Mouse (Mus musculus): ENCODE data around the gene Agtr2.
"Not testable (repeated sequence)": the region's sequence is repeated elsewhere in the genome, so short reads cannot be mapped to it uniquely, and the experiment has no call there.

The Agtr2 gene

DNA sequence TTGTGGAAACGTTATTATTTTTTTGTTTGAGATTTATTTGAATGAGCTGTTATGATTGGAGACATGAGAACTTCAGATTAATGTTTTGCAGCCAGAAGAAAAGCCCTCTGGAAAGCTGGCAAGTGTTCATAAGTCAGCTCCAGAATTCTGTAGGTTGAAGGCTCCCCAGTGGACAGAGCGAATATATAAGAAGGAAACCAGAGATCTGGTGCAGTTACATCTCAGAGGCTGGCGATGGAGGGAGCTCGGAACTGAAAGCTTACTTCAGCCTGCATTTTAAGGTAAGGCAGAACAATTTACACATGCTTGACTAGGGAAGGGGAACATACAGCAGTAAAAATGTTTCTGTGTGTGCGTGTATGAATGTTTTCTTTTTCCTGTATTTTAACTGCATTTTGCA is at the start of gene Agtr2:
Gene Agtr2, plus strand, starts transcription at position 131 of the 400 bp plus-strand sequence.
- DNase-seq (ENCODE audit: low read depth, low spot score), result no peak

- no peak for DNase-seq (ENCODE audit: low read depth, low spot score)
Observed at GRCm38 (mm10) chrX:21452519-21452918, 31.8 kb upstream of the Agtr2 start.

GRCm38 (mm10) chrX:21488111-21488510 is 3.8 kb downstream of the Agtr2 start:
- DNase-seq (ENCODE audit: low read depth, low spot score), result no peak

GRCm38 (mm10) chrX:21500242-21500641 is 15.9 kb downstream of the Agtr2 start:
- DNase-seq (ENCODE audit: low read depth, low spot score), result no peak

DNA sequence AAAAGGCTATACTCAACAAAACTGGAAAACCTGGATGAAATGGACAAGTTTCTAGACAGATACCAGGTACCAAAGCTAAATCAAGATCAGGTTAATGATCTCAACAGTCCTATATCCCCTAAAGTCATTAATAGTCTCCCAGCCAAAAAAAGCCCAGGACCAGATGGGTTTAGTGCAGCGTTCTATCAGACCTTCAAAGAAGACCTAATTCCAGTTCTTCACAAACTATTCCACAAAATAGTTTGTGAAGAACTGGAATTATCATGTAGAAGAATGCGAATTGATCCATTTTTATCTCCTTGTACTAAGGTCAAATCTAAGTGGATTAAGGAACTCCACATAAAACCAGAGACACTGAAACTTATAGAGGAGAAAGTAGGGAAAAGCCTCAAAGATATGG is 23.0 kb downstream of the Agtr2 start:
- DNase-seq (ENCODE audit: low read depth, low spot score), result not testable (repeated sequence)

- no peak for DNase-seq (ENCODE audit: low read depth, low spot score)
Observed at GRCm38 (mm10) chrX:21522590-21522989, 38.2 kb downstream of the Agtr2 start.

Data from retina, postnatal 7 days (tissue).